8 mouse cellular contexts compared by ENCODE assay signal in genomic region chr4:150371580-150372380, GRCm38 (mm10).
DNase-seq lines count a peak whose midpoint lies in the region; ATAC-seq and TF ChIP-seq lines count a peak whose summit lies in the region.

No protein-coding gene starts in this region.

- H3K27me3 ChIP-seq in CH12.LX (replicated peaks) = no peaks in the 10 kb centered on the region
- H3K27me3 ChIP-seq in forebrain, embryonic 10.5 days (ENCODE audit: poor library complexity, severe bottlenecking) = no peaks in the 10 kb centered on the region
- no peaks in the 10 kb centered on the region for H3K27me3 ChIP-seq in heart, embryonic 15.5 days
- peaks cover 6% of the 10 kb centered on the region; the same call in 1 of the 2 replicates for H3K27me3 ChIP-seq in liver, embryonic 15.5 days
- no peaks in the 10 kb centered on the region for H3K27me3 ChIP-seq in neural tube, embryonic 11.5 days (ENCODE audit: control insufficient read depth, insufficient read depth, low read length)
- no peaks in the 10 kb centered on the region for H3K27me3 ChIP-seq in stomach, embryonic 16.5 days (ENCODE audit: control insufficient read depth, insufficient read depth, low read length)

- H3K27ac ChIP-seq in CH12.LX (ENCODE audit: insufficient read depth, low read depth) = no peak overlapping the region
- H3K27ac ChIP-seq in brown adipose tissue, adult 24 weeks (replicated peaks; ENCODE audit: low read depth, low read length) = no peak overlapping the region
- peak overlapping the region; percentile 98 for H3K27ac ChIP-seq in forebrain, embryonic 10.5 days
- H3K27ac ChIP-seq in heart, embryonic 15.5 days = peak overlapping the region; percentile 85
- peak overlapping the region; percentile 67 for H3K27ac ChIP-seq in liver, embryonic 15.5 days (replicated peaks)
- peak overlapping the region; percentile 99 for H3K27ac ChIP-seq in neural tube, embryonic 11.5 days (ENCODE audit: low read depth, low read length)
- peak overlapping the region; percentile 87 for H3K27ac ChIP-seq in stomach, embryonic 16.5 days (ENCODE audit: low read length)

- H3K79me2 ChIP-seq in CH12.LX (replicated peaks; ENCODE audit: control insufficient read depth, extremely low read depth, insufficient read depth, poor library complexity, severe bottlenecking) = peaks cover 27% of the 10 kb centered on the region

- TF ChIP-seq CTCF in CH12.LX (conservative IDR thresholded peaks at IDR 0.05 in 1 of 2, IDR thresholded peaks at IDR 0.05 in 1 of 2; ENCODE audit: low read depth in 2 of 2, low read length in 2 of 2) = peak in 1 of 2 experiments; percentile 34; a peak in 2 of 4 replicates

- peak; percentile 87 for ATAC-seq in heart, embryonic 15.5 days (replicated peaks; ENCODE audit: insufficient number of reproducible peaks, insufficient read depth, low FRiP score, low read depth)
- peak; percentile 75 for ATAC-seq in liver, embryonic 15.5 days (ENCODE audit: insufficient read depth)
- peak; percentile 87 for ATAC-seq in neural tube, embryonic 11.5 days (ENCODE audit: insufficient read depth, low FRiP score, low TSS enrichment)
- ATAC-seq in stomach, embryonic 16.5 days (ENCODE audit: insufficient read depth, low FRiP score) = peak; percentile 88

- WGBS in forebrain, embryonic 10.5 days = under 1% methylated on average over 58 of the region's 58 CpGs
- under 1% methylated on average over 58 of the region's 58 CpGs for WGBS in heart, embryonic 15.5 days
- WGBS in liver, embryonic 15.5 days (ENCODE audit: insufficient replicate concordance) = under 1% methylated on average over 58 of the region's 58 CpGs
- under 1% methylated on average over 58 of the region's 58 CpGs for WGBS in neural tube, embryonic 11.5 days
- WGBS in stomach, embryonic 16.5 days = under 1% methylated on average over 58 of the region's 58 CpGs

- peak overlapping the region; percentile 57 to 77 (median 58) for H3K4me3 ChIP-seq in CH12.LX (replicated peaks in 1 of 3; ENCODE audit: low read depth in 2 of 3, low read length in 2 of 3, poor library complexity in 1 of 3)
- H3K4me3 ChIP-seq in brown adipose tissue, adult 24 weeks (ENCODE audit: insufficient read depth, low read depth, low read length) = peak overlapping the region; percentile 62
- H3K4me3 ChIP-seq in forebrain, embryonic 10.5 days = peak overlapping the region; percentile 61
- H3K4me3 ChIP-seq in heart, embryonic 15.5 days = peak overlapping the region; percentile 61
- H3K4me3 ChIP-seq in liver, embryonic 15.5 days (replicated peaks) = peak overlapping the region; percentile 64
- H3K4me3 ChIP-seq in neural tube, embryonic 11.5 days (ENCODE audit: low read depth, low read length) = peak overlapping the region; percentile 54
- H3K4me3 ChIP-seq in stomach, embryonic 16.5 days (replicated peaks; ENCODE audit: low read length) = peak overlapping the region; percentile 71

- TF ChIP-seq EP300 in CH12.LX (IDR thresholded peaks at IDR 0.05; ENCODE audit: low read length) = no peak

- no peaks in the 10 kb centered on the region for H3K9me3 ChIP-seq in CH12.LX (replicated peaks; ENCODE audit: low read length)
- no peaks in the 10 kb centered on the region for H3K9me3 ChIP-seq in forebrain, embryonic 10.5 days
- H3K9me3 ChIP-seq in heart, embryonic 15.5 days (replicated peaks) = no peaks in the 10 kb centered on the region
- no peaks in the 10 kb centered on the region for H3K9me3 ChIP-seq in liver, embryonic 15.5 days (replicated peaks)
- H3K9me3 ChIP-seq in neural tube, embryonic 11.5 days (ENCODE audit: control insufficient read depth, low read length) = no peaks in the 10 kb centered on the region
- H3K9me3 ChIP-seq in stomach, embryonic 16.5 days (replicated peaks; ENCODE audit: control insufficient read depth, low read length) = no peaks in the 10 kb centered on the region

- peak; percentile 70 for TF ChIP-seq POLR2A in CH12.LX (IDR thresholded peaks at IDR 0.05; ENCODE audit: low read depth, low read length)

- in situ Hi-C loops in CH12.LX (cut with MboI; ENCODE audit: low pct_ligation_motif_present, low pct_unique_long_range_greater_than_20kb, low sequenced_read_pairs) = no loop called here

- peak overlapping the region; percentile 90 for H3K4me2 ChIP-seq in CH12.LX (ENCODE audit: insufficient read depth, low read depth, poor library complexity, severe bottlenecking)
- H3K4me2 ChIP-seq in heart, embryonic 15.5 days = peak overlapping the region; percentile 88
- H3K4me2 ChIP-seq in liver, embryonic 15.5 days = peak overlapping the region; percentile 93
- peak overlapping the region; percentile 89 for H3K4me2 ChIP-seq in neural tube, embryonic 11.5 days (ENCODE audit: low read depth)
- H3K4me2 ChIP-seq in stomach, embryonic 16.5 days (ENCODE audit: low read depth, low read length) = peak overlapping the region; percentile 96

- H3K4me1 ChIP-seq in CH12.LX (ENCODE audit: control insufficient read depth in 1 of 2, insufficient read depth in 2 of 2) = peaks cover 21 to 73% of the 10 kb centered on the region in 2 experiments
- peaks cover 13% of the 10 kb centered on the region for H3K4me1 ChIP-seq in brown adipose tissue, adult 24 weeks (ENCODE audit: control insufficient read depth, insufficient read depth, insufficient read length, low read length)
- peaks cover 82% of the 10 kb centered on the region for H3K4me1 ChIP-seq in forebrain, embryonic 10.5 days
- H3K4me1 ChIP-seq in heart, embryonic 15.5 days (replicated peaks) = peaks cover 56% of the 10 kb centered on the region
- peaks cover 48% of the 10 kb centered on the region for H3K4me1 ChIP-seq in liver, embryonic 15.5 days (replicated peaks)
- H3K4me1 ChIP-seq in neural tube, embryonic 11.5 days (ENCODE audit: control insufficient read depth, insufficient read depth, low read length) = peaks cover 43% of the 10 kb centered on the region
- peaks cover 47% of the 10 kb centered on the region for H3K4me1 ChIP-seq in stomach, embryonic 16.5 days (ENCODE audit: control insufficient read depth, insufficient read depth, low read length)

- H3K36me3 ChIP-seq in CH12.LX (replicated peaks in 1 of 2; ENCODE audit: control insufficient read depth in 1 of 2, insufficient read depth in 1 of 2, low read length in 1 of 2) = no peaks in the 10 kb centered on the region
- no peaks in the 10 kb centered on the region for H3K36me3 ChIP-seq in forebrain, embryonic 10.5 days (replicated peaks)
- H3K36me3 ChIP-seq in heart, embryonic 15.5 days = no peaks in the 10 kb centered on the region
- no peaks in the 10 kb centered on the region for H3K36me3 ChIP-seq in liver, embryonic 15.5 days (replicated peaks)
- H3K36me3 ChIP-seq in neural tube, embryonic 11.5 days (ENCODE audit: control insufficient read depth, insufficient read depth, low read length) = no peaks in the 10 kb centered on the region
- H3K36me3 ChIP-seq in stomach, embryonic 16.5 days (ENCODE audit: control insufficient read depth, insufficient read depth, low read length) = no peaks in the 10 kb centered on the region

- TF ChIP-seq RAD21 in CH12.LX (IDR thresholded peaks at IDR 0.05; ENCODE audit: low read depth, low read length) = peak; percentile 6; the same call in 1 of the 2 replicates

- dilution Hi-C loops in CH12.LX (cut with MboI; ENCODE audit: extremely low pct_ligation_motif_present, extremely low pct_unique_long_range_greater_than_20kb, low sequenced_read_pairs) = no loop called here

- peak; percentile 43 for DNase-seq in CH12.LX (ENCODE audit: extremely low read depth)
- peak; percentile 88 for DNase-seq in forebrain, embryonic 10.5 days (ENCODE audit: extremely low spot score, low spot score)
- peak; percentile 88 for DNase-seq in kidney, postnatal 14 days
- DNase-seq in neural tube, embryonic 11.5 days (ENCODE audit: low spot score) = peak; percentile 92

- H3K9ac ChIP-seq in CH12.LX (ENCODE audit: insufficient read depth, low read depth) = peak overlapping the region; percentile 83
- peak overlapping the region; percentile 78 for H3K9ac ChIP-seq in heart, embryonic 15.5 days
- peak overlapping the region; percentile 57 for H3K9ac ChIP-seq in liver, embryonic 15.5 days
- H3K9ac ChIP-seq in neural tube, embryonic 11.5 days (ENCODE audit: low read length) = peak overlapping the region; percentile 92
- H3K9ac ChIP-seq in stomach, embryonic 16.5 days (ENCODE audit: low read length) = peak overlapping the region; percentile 85

TF ChIP-seq in CH12.LX, 34 proteins besides CTCF, POLR2A, EP300 and RAD21 (continues in another document):
- TF ChIP-seq ELF1 (IDR thresholded peaks at IDR 0.05; ENCODE audit: low read depth, low read length) (no peak), TBP (conservative IDR thresholded peaks at IDR 0.05; ENCODE audit: low read depth, low read length) (no peak), ZKSCAN1 (IDR thresholded peaks at IDR 0.05; ENCODE audit: borderline replicate concordance, low read depth, low read length) (no peak), SMC3 (IDR thresholded peaks at IDR 0.05; ENCODE audit: low read depth, low read length) (no peak; the same call in 1 of the 2 replicates), MAZ (IDR thresholded peaks at IDR 0.05; ENCODE audit: low read depth, low read length) (no peak), IRF4 (IDR thresholded peaks at IDR 0.05; ENCODE audit: low read depth, low read length) (no peak; the same call in 1 of the 2 replicates), GABPA (IDR thresholded peaks at IDR 0.05; ENCODE audit: insufficient replicate concordance, low read depth, low read length) (no peak), CHD2 (IDR thresholded peaks at IDR 0.05; ENCODE audit: low read length) (no peak), ZNF384 (IDR thresholded peaks at IDR 0.05; ENCODE audit: low read depth, low read length) (no peak), PAX5 (IDR thresholded peaks at IDR 0.05; ENCODE audit: low read length) (no peak), ZC3H11A (IDR thresholded peaks at IDR 0.05; ENCODE audit: low read depth, low read length) (no peak), MAX (IDR thresholded peaks at IDR 0.05; ENCODE audit: low read length) (peak; percentile 88; the same call in 1 of the 2 replicates), KAT2A (IDR thresholded peaks at IDR 0.05; ENCODE audit: insufficient replicate concordance, low read length) (no peak), CHD1 (IDR thresholded peaks at IDR 0.05; ENCODE audit: low read depth, low read length) (no peak), ZMIZ1 (IDR thresholded peaks at IDR 0.05; ENCODE audit: low read depth, low read length) (no peak), RCOR1 (conservative IDR thresholded peaks at IDR 0.05; ENCODE audit: low read depth, low read length) (no peak), NELFE (IDR thresholded peaks at IDR 0.05; ENCODE audit: low read depth, low read length) (no peak; the same call in 1 of the 2 replicates), JUND (conservative IDR thresholded peaks at IDR 0.05; ENCODE audit: low read depth, low read length) (no peak), USF1 (IDR thresholded peaks at IDR 0.05; ENCODE audit: low read depth, low read length) (no peak), POLR2AphosphoS2 (IDR thresholded peaks at IDR 0.05; ENCODE audit: low read depth, low read length) (no peak), TCF12 (IDR thresholded peaks at IDR 0.05; ENCODE audit: low read depth, low read length) (peak; percentile 41; the same call in 1 of the 2 replicates), MXI1 (IDR thresholded peaks at IDR 0.05; ENCODE audit: low read depth, low read length) (peak; percentile 95)

Comparison
In these comparisons a context has a peak if more than half of its experiments do, and no peak if none do; other contexts are left out.
1. H3K27ac ChIP-seq: peak in forebrain, embryonic 10.5 days (single experiment), heart, embryonic 15.5 days (single experiment), liver, embryonic 15.5 days (single experiment), neural tube, embryonic 11.5 days (single experiment) and stomach, embryonic 16.5 days (single experiment); none in CH12.LX (single experiment) and brown adipose tissue, adult 24 weeks (single experiment).
2. Peak in every context shown above with its lines, with median percentiles within 50 percentile points of each other: DNase-seq, H3K4me2 ChIP-seq, H3K4me3 ChIP-seq, H3K9ac ChIP-seq and ATAC-seq.